Mouse (Mus musculus): Measurements from ENCODE around the gene Wdr20.

GRCm38 (mm10) chr12:110716004-110716403 lies 21.7 kb upstream of the Wdr20 start:
- TF ChIP-seq CTCF (IDR thresholded peaks at IDR 0.05; ENCODE audit: low read depth) (no peak), EP300 (IDR thresholded peaks at IDR 0.05; ENCODE audit: low read depth) (no peak)

Data from heart, postnatal 0 days (tissue).